Mouse (Mus musculus): ENCODE data around the gene Gbp9.
"Not testable (repeated sequence)": the region's sequence is repeated elsewhere in the genome, so short reads cannot be mapped to it uniquely, and the experiment has no call there.

Gbp9 gene

GRCm38 (mm10) chr5:105139409-105140088 lies at the start of gene Gbp9, which contains the start of the genes Gbp8 and Gbp4:
TSS of gene Gbp9 (minus strand) at chr5:105139539.
TSS of gene Gbp8 (minus strand) at chr5:105139540.
TSS of gene Gbp4 (minus strand) at chr5:105139586.
- not testable (repeated sequence) for DNase-seq (ENCODE audit: low spot score in 2 of 2)

- no peak for DNase-seq (ENCODE audit: low spot score in 2 of 2)
Observed at GRCm38 (mm10) chr5:105181446-105181845, 42.1 kb upstream of the Gbp9 start.

GRCm38 (mm10) chr5:105156582-105156981 lies 17.2 kb upstream of the Gbp9 start:
- DNase-seq (ENCODE audit: low spot score in 2 of 2), result no peak

GRCm38 (mm10) chr5:105154049-105154448 lies 14.7 kb upstream of the Gbp9 start:
- no peak for DNase-seq (ENCODE audit: low spot score in 2 of 2)

- DNase-seq (ENCODE audit: low spot score in 2 of 2), result not testable (repeated sequence)
Observed at GRCm38 (mm10) chr5:105148062-105148461, 8.7 kb upstream of the Gbp9 start.

- DNase-seq (ENCODE audit: low spot score in 2 of 2), result no peak
Observed at GRCm38 (mm10) chr5:105146447-105146846, 7.1 kb upstream of the Gbp9 start.

- not testable (repeated sequence) for DNase-seq (ENCODE audit: low spot score in 2 of 2)
Observed at GRCm38 (mm10) chr5:105145731-105146130, 6.4 kb upstream of the Gbp9 start.

GRCm38 (mm10) chr5:105140089-105140810 lies 911 bp upstream of the Gbp9 start:
- not testable (repeated sequence) for DNase-seq (ENCODE audit: low spot score in 2 of 2)

GRCm38 (mm10) chr5:105138906-105139305 lies 433 bp downstream of the Gbp9 start:
- no peak for DNase-seq (ENCODE audit: low spot score in 2 of 2)

GRCm38 (mm10) chr5:105136706-105137304 lies 2.5 kb downstream of the Gbp9 start:
- not testable (repeated sequence) for DNase-seq (ENCODE audit: low spot score in 2 of 2)

- peak in 1 of 2 experiments; percentile 13 for DNase-seq (ENCODE audit: low spot score in 2 of 2)
Observed at GRCm38 (mm10) chr5:105121731-105122130, 17.6 kb downstream of the Gbp9 start.

GRCm38 (mm10) chr5:105115740-105116139 lies 23.6 kb downstream of the Gbp9 start:
- DNase-seq (ENCODE audit: low spot score in 2 of 2), result no peak

- no peak for DNase-seq (ENCODE audit: low spot score in 2 of 2)
Observed at GRCm38 (mm10) chr5:105114696-105115095, 24.6 kb downstream of the Gbp9 start.

- no peak for DNase-seq (ENCODE audit: low spot score in 2 of 2)
Observed at GRCm38 (mm10) chr5:105113656-105114055, 25.7 kb downstream of the Gbp9 start.

- peak; percentile 8 to 11 for DNase-seq (ENCODE audit: low spot score in 2 of 2)
Observed at GRCm38 (mm10) chr5:105110271-105110852, 29.0 kb downstream of the Gbp9 start.

- not testable (repeated sequence) for DNase-seq (ENCODE audit: low spot score in 2 of 2)
Observed at GRCm38 (mm10) chr5:105109775-105110174, 29.6 kb downstream of the Gbp9 start.

GRCm38 (mm10) chr5:105105689-105106088 lies 33.6 kb downstream of the Gbp9 start:
- DNase-seq (ENCODE audit: low spot score in 2 of 2), result not testable (repeated sequence)

GRCm38 (mm10) chr5:105081900-105082299 lies 57.4 kb downstream of the Gbp9 start:
- DNase-seq (ENCODE audit: low spot score in 2 of 2), result no peak

GRCm38 (mm10) chr5:105068356-105068755 lies 71.0 kb downstream of the Gbp9 start:
- not testable (repeated sequence) for DNase-seq (ENCODE audit: low spot score in 2 of 2)

- not testable (repeated sequence) for DNase-seq (ENCODE audit: low spot score in 2 of 2)
Observed at GRCm38 (mm10) chr5:105064443-105064842, 74.9 kb downstream of the Gbp9 start.

- DNase-seq (ENCODE audit: low spot score in 2 of 2), result no peak
Observed at GRCm38 (mm10) chr5:105063321-105063720, 76.0 kb downstream of the Gbp9 start.

- DNase-seq (ENCODE audit: low spot score in 2 of 2), result not testable (repeated sequence)
Observed at GRCm38 (mm10) chr5:105062403-105062802, 76.9 kb downstream of the Gbp9 start.
